ENCODE assay signal across 22 mouse cellular contexts in genomic region chr1:122123954-122124353, GRCm38 (mm10).
DNase-seq lines count a peak whose midpoint lies in the region; ATAC-seq and TF ChIP-seq lines count a peak whose summit lies in the region.
"Had no signal": no experiment of that assay in that cellular context is flagged by ENCODE, and none has a peak within 500 bp of the region (broad histone marks: within the 10 kb centered on the region; RNA-seq: fewer than 3 reads in every experiment).

No protein-coding gene starts in this region.

- no peak overlapping the region for H3K9ac ChIP-seq in hindbrain, embryonic 15.5 days
- H3K9ac ChIP-seq in neural tube, embryonic 15.5 days (replicated peaks), result no peak overlapping the region
- H3K9ac ChIP-seq in liver, postnatal 0 days (replicated peaks), result no peak overlapping the region
- H3K9ac ChIP-seq: embryonic facial prominence, embryonic 15.5 days; liver, embryonic 13.5 days; lung, embryonic 14.5 days had no signal

- H3K27ac ChIP-seq in hindbrain, embryonic 15.5 days (replicated peaks), result peak overlapping the region; percentile 53; the same call in 1 of the 2 replicates
- no peak overlapping the region for H3K27ac ChIP-seq in hindbrain, embryonic 10.5 days
- H3K27ac ChIP-seq in neural tube, embryonic 15.5 days (replicated peaks), result 0 out of 2 replicates have a peak overlapping the region, but pooled peaks have one; percentile 10
- H3K27ac ChIP-seq in liver, postnatal 0 days (ENCODE audit: low read depth), result no peak overlapping the region
- H3K27ac ChIP-seq: embryonic facial prominence, embryonic 15.5 days; left cerebral cortex, adult 2 months; liver, embryonic 13.5 days had no signal

- no peak for TF ChIP-seq EP300 in liver, postnatal 0 days (IDR thresholded peaks at IDR 0.05; ENCODE audit: low read depth)

- no peaks in the 10 kb centered on the region for H3K9me3 ChIP-seq in hindbrain, embryonic 15.5 days
- no peaks in the 10 kb centered on the region for H3K9me3 ChIP-seq in hindbrain, embryonic 10.5 days
- no peaks in the 10 kb centered on the region for H3K9me3 ChIP-seq in neural tube, embryonic 15.5 days (replicated peaks)
- no peaks in the 10 kb centered on the region; the same call in 1 of the 2 replicates for H3K9me3 ChIP-seq in liver, postnatal 0 days (ENCODE audit: low read length)
- H3K9me3 ChIP-seq: embryonic facial prominence, embryonic 15.5 days; liver, embryonic 13.5 days had no signal

- no peaks in the 10 kb centered on the region for H3K36me3 ChIP-seq in hindbrain, embryonic 15.5 days
- H3K36me3 ChIP-seq in hindbrain, embryonic 10.5 days, result no peaks in the 10 kb centered on the region
- H3K36me3 ChIP-seq in neural tube, embryonic 15.5 days, result no peaks in the 10 kb centered on the region
- H3K36me3 ChIP-seq in liver, postnatal 0 days (replicated peaks; ENCODE audit: insufficient read depth, low read length), result no peaks in the 10 kb centered on the region
- H3K36me3 ChIP-seq: embryonic facial prominence, embryonic 15.5 days; liver, embryonic 13.5 days had no signal

- no peak for TF ChIP-seq CTCF in liver, postnatal 0 days (IDR thresholded peaks at IDR 0.05; ENCODE audit: low read depth)

- no peak for ATAC-seq in hindbrain, embryonic 15.5 days (ENCODE audit: low FRiP score, low read depth)
- ATAC-seq in neural tube, embryonic 15.5 days (ENCODE audit: low FRiP score), result no peak; the same call in 1 of the 2 replicates
- no peak for ATAC-seq in liver, postnatal 0 days

- H3K27me3 ChIP-seq in hindbrain, embryonic 15.5 days, result no peaks in the 10 kb centered on the region
- H3K27me3 ChIP-seq in hindbrain, embryonic 10.5 days (ENCODE audit: insufficient read depth, poor library complexity, severe bottlenecking), result no peaks in the 10 kb centered on the region
- no peaks in the 10 kb centered on the region for H3K27me3 ChIP-seq in neural tube, embryonic 15.5 days (replicated peaks)
- H3K27me3 ChIP-seq in liver, postnatal 0 days (ENCODE audit: insufficient read depth, low read length), result no peaks in the 10 kb centered on the region
- H3K27me3 ChIP-seq: embryonic facial prominence, embryonic 15.5 days; liver, embryonic 13.5 days had no signal

- peak; percentile 15 to 16 for DNase-seq in cerebellum, postnatal 10 days
- DNase-seq in cerebellum, postnatal 4 days (ENCODE audit: low spot score in 2 of 2), result no peak
- DNase-seq in hindbrain, embryonic 10.5 days (ENCODE audit: low spot score), result no peak
- no peak for DNase-seq in neural tube, embryonic 10.5 days (ENCODE audit: extremely low spot score, low spot score)
- no peak for DNase-seq in liver, postnatal 0 days
- no peak for DNase-seq in left cerebral cortex, adult 8-10 months (ENCODE audit: low spot score in 2 of 2)
- DNase-seq: adrenal gland, postnatal 10 days; cerebellum, adult 11-12 months; cerebellum, postnatal 25 days; embryo, embryonic 11 days; gastrocnemius, postnatal 10 days; kidney, adult 8-10 months; kidney, postnatal 10 days; left cerebral cortex, postnatal 4 days; liver, embryonic 13.5 days; lung, embryonic 14.5 days; thymus, postnatal 14 days had no signal

- WGBS in hindbrain, embryonic 15.5 days, result 57% methylated on average over 4 of the region's 4 CpGs
- WGBS in hindbrain, embryonic 10.5 days, result 74% methylated on average over 4 of the region's 4 CpGs
- 57% methylated on average over 4 of the region's 4 CpGs for WGBS in neural tube, embryonic 15.5 days
- WGBS in liver, postnatal 0 days (ENCODE audit: insufficient replicate concordance), result 72% methylated on average over 4 of the region's 4 CpGs

- H3K4me2 ChIP-seq in hindbrain, embryonic 15.5 days, result no peak overlapping the region
- H3K4me2 ChIP-seq in neural tube, embryonic 15.5 days, result no peak overlapping the region
- no peak overlapping the region for H3K4me2 ChIP-seq in liver, postnatal 0 days (ENCODE audit: low read depth, low read length)
- H3K4me2 ChIP-seq: embryonic facial prominence, embryonic 15.5 days; heart, embryonic 11.5 days; liver, embryonic 13.5 days; lung, embryonic 14.5 days had no signal

- H3K4me3 ChIP-seq in hindbrain, embryonic 15.5 days, result no peak overlapping the region
- H3K4me3 ChIP-seq in hindbrain, embryonic 10.5 days, result no peak overlapping the region
- H3K4me3 ChIP-seq in neural tube, embryonic 15.5 days (replicated peaks), result no peak overlapping the region
- no peak overlapping the region for H3K4me3 ChIP-seq in liver, postnatal 0 days (ENCODE audit: low read depth, low read length)
- H3K4me3 ChIP-seq: embryonic facial prominence, embryonic 15.5 days; left cerebral cortex, adult 2 months; liver, embryonic 13.5 days had no signal

- H3K4me1 ChIP-seq in hindbrain, embryonic 15.5 days (replicated peaks), result no peaks in the 10 kb centered on the region
- H3K4me1 ChIP-seq in hindbrain, embryonic 10.5 days (replicated peaks), result no peaks in the 10 kb centered on the region
- H3K4me1 ChIP-seq in neural tube, embryonic 15.5 days, result no peaks in the 10 kb centered on the region
- H3K4me1 ChIP-seq in liver, postnatal 0 days (ENCODE audit: insufficient read depth), result no peaks in the 10 kb centered on the region
- H3K4me1 ChIP-seq: embryonic facial prominence, embryonic 15.5 days; liver, embryonic 13.5 days had no signal

Comparison
In these comparisons a context has a peak if more than half of its experiments do, and no peak if none do; other contexts are left out.
1. DNase-seq: peak in cerebellum, postnatal 10 days (2 of 2); none in cerebellum, postnatal 4 days (0 of 2), hindbrain, embryonic 10.5 days (single experiment), neural tube, embryonic 10.5 days (single experiment), liver, postnatal 0 days (single experiment) and left cerebral cortex, adult 8-10 months (0 of 2).
2. H3K27ac ChIP-seq: peak in hindbrain, embryonic 15.5 days (single experiment) and neural tube, embryonic 15.5 days (single experiment); none in hindbrain, embryonic 10.5 days (single experiment) and liver, postnatal 0 days (single experiment).